Mouse (Mus musculus) kidney, postnatal 0 days (tissue): ENCODE results near the gene Olfr1062. TPM values are rescaled to one million over a fixed set of nuclear protein-coding genes. Genes with fewer than 3 reads are reported as not detected.
A peak's percentile ranks its signal among the peaks of the same experiment; 100 is the strongest.
"Not testable (repeated sequence)": the region's sequence is repeated elsewhere in the genome, so short reads cannot be mapped to it uniquely, and the experiment has no call there.

ENCODE experiments used
- ATAC-seq: fragments of 200-750 bp; cut with Nextera tagmentation; replicated peaks from 2 replicates; pipeline ENCODE4 v1.8.0; 2017; ENCODE audit warnings: low read depth, moderate number of reproducible peaks, moderate TSS enrichment, moderate library complexity; ENCODE audit not compliant: low FRiP score
- DNase-seq: peaks from one replicate; pipeline ENCODE4 v3.0.0-alpha.2; 2016; ENCODE audit warnings: low spot score
- H3K27ac ChIP-seq: fragments of 300-500 bp; sonication (generic); 2 replicates; pipeline ENCODE4 v1.5.1; 2014; ENCODE audit warnings: mild to moderate bottlenecking
- H3K27me3 ChIP-seq: fragments of 300-500 bp; sonication (generic); 2 replicates; pipeline ENCODE4 v1.6.1; 2014; ENCODE audit warnings: low read length, mixed read lengths; ENCODE audit not compliant: insufficient read depth
- H3K36me3 ChIP-seq: fragments of 300-500 bp; sonication (generic); 2 replicates; pipeline ENCODE4 v1.6.1; 2014; ENCODE audit warnings: low read length, mixed read lengths; ENCODE audit not compliant: insufficient read depth
- H3K4me1 ChIP-seq: fragments of 300-500 bp; sonication (generic); replicated peaks from 2 replicates; pipeline ENCODE4 v1.6.1; 2014; ENCODE audit warnings: antibody characterized with exemption, low read length, mixed read lengths; ENCODE audit not compliant: insufficient read depth
- H3K4me2 ChIP-seq: fragments of 300-500 bp; sonication (generic); 2 replicates; pipeline ENCODE4 v1.6.1; 2014; ENCODE audit warnings: mild to moderate bottlenecking, low read length, moderate library complexity, mixed read lengths
- H3K4me3 ChIP-seq: fragments of 300-500 bp; sonication (generic); replicated peaks from 2 replicates; pipeline ENCODE4 v1.5.1; 2014; ENCODE audit warnings: low read depth, low read length
- H3K9ac ChIP-seq: fragments of 300-500 bp; sonication (generic); 2 replicates; pipeline ENCODE4 v1.6.1; 2014; ENCODE audit warnings: low read depth, low read length
- H3K9me3 ChIP-seq: fragments of 300-500 bp; sonication (generic); replicated peaks from 2 replicates; pipeline ENCODE4 v1.6.1; 2016; ENCODE audit warnings: low read length, inconsistent platforms, mixed read lengths
- CTCF ChIP-seq: IDR thresholded peaks from 2 replicates; pipeline ENCODE4 v1.5.1; 2016; ENCODE audit warnings: antibody characterized with exemption, low read depth, mild to moderate bottlenecking, moderate library complexity
- WGBS: fragments of 180-500 bp; shearing (Covaris S2); extraction: QIAGEN DNeasy Blood & Tissue Kit; methylation state at CpG from one replicate; pipeline ENCODE4 v1.1.7; 2014; 5-methylcytosine and 5-hydroxymethylcytosine counted together
- polyA plus RNA-seq: library from polyadenylated mRNA; unstranded; fragments of >200 nt; fragmentation: Nextera tagmentation; extraction: Ambion mirVana; gene quantifications from 2 replicates; pipeline ENCODE4 v1.2.1, GENCODE M21; 2015

Olfr1062 gene
- not detected in 2 replicates for polyA plus RNA-seq

DNA sequence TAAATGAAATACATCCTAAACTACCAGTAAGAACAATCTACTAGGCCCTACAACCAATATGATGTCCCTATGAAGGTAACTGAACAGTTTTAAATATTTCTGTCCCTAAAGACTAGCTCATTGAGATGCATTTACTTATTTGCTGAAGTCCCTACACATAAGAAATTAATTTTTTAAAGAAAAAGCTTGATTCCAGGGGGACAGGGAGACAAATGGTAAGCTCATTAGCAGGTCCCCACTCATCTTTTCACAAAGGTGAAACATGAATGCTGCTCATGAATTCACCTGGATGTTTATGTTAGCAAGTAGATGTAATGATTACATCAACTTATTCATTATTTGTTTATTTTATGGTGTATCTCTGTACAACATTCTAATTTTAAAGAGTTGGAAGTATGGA is at the start of gene Olfr1062:
Olfr1062 (minus strand) TSS at position 101 of the 400 bp plus-strand sequence.
- not testable (repeated sequence) for H3K27me3 ChIP-seq, H3K4me3 ChIP-seq, H3K9me3 ChIP-seq, DNase-seq, H3K4me2 ChIP-seq, H3K36me3 ChIP-seq, H3K27ac ChIP-seq, H3K4me1 ChIP-seq, H3K9ac ChIP-seq, ATAC-seq

- H3K9ac ChIP-seq = no peak overlapping the region
- no peak overlapping the region for H3K27ac ChIP-seq
- no peak overlapping the region for H3K4me2 ChIP-seq
- ATAC-seq (no peak; the same call in 1 of the 2 replicates), DNase-seq (peak; percentile 48)
- no peaks in the 10 kb centered on the region for H3K4me1 ChIP-seq
- H3K36me3 ChIP-seq = no peaks in the 10 kb centered on the region
- H3K9me3 ChIP-seq = no peaks in the 10 kb centered on the region
- 36% methylated on average over 10 of the region's 10 CpGs for WGBS
- H3K4me3 ChIP-seq = no peak overlapping the region
- no peaks in the 10 kb centered on the region for H3K27me3 ChIP-seq
- peak; percentile 83 for TF ChIP-seq CTCF
These were observed 38.0 kb upstream of the Olfr1062 start for GRCm38 (mm10) chr2:86464442-86465109.

- no peak overlapping the region for H3K4me3 ChIP-seq
- no peak overlapping the region for H3K27ac ChIP-seq
- H3K9me3 ChIP-seq = no peaks in the 10 kb centered on the region
- H3K4me1 ChIP-seq = no peaks in the 10 kb centered on the region
- WGBS = 91% methylated on average over 1 of the region's 1 CpGs
- H3K4me2 ChIP-seq = no peak overlapping the region
- DNase-seq = no peak
- H3K36me3 ChIP-seq = no peaks in the 10 kb centered on the region
- H3K27me3 ChIP-seq = no peaks in the 10 kb centered on the region
- no peak overlapping the region for H3K9ac ChIP-seq
- TF ChIP-seq CTCF = no peak
- no peak for ATAC-seq
These were observed 33.9 kb upstream of the Olfr1062 start for GRCm38 (mm10) chr2:86460434-86460833.

- ATAC-seq = no peak
- Histone ChIP-seq H3K27ac (no peak within 1 kb of the TSS), H3K9ac (no peak within 1 kb of the TSS), H3K9me3 (no peaks in the 10 kb centered on the region), H3K4me2 (no peak within 1 kb of the TSS), H3K4me3 (no peak within 1 kb of the TSS), H3K36me3 (no peaks in the 10 kb centered on the region), H3K4me1 (no peaks in the 10 kb centered on the region), H3K27me3 (no peaks in the 10 kb centered on the region)
- WGBS = 80% methylated on average over 1 of the region's 1 CpGs
- DNase-seq = no peak
- TF ChIP-seq CTCF = no peak
These were observed 29.6 kb upstream of the Olfr1062 start, which contains the start of gene Olfr1066 for GRCm38 (mm10) chr2:86456169-86456568. TSS of gene Olfr1066 (minus strand) at chr2:86456269.

DNA sequence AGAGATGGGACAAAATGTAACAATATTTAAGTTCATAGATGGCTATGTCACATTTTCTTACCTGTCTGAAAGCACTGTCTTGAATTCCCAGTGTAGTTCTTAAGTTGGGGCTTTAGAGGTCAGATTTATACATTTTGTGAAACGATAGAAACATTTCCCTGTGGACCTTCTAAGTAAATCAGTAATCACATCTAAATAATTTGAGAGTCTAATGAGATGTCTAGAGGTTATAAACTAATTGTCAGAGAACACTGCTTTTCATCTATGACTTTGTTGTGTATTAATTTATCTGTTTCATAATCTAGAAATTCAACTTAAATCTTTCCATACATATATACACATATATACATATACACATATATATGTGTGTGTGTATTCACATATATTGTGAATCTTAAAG is 23.9 kb upstream of the Olfr1062 start, which contains the start of gene Olfr1065:
Olfr1065 (minus strand) TSS at position 101 of the 400 bp plus-strand sequence.
- not testable (repeated sequence) for H3K9ac ChIP-seq, H3K27me3 ChIP-seq, H3K36me3 ChIP-seq, H3K4me1 ChIP-seq, ATAC-seq, H3K4me2 ChIP-seq, H3K4me3 ChIP-seq, DNase-seq, H3K9me3 ChIP-seq, H3K27ac ChIP-seq
- WGBS = no CpG with 5 or more reads among the region's 1 CpGs

GRCm38 (mm10) chr2:86442101-86442500 is 15.6 kb upstream of the Olfr1062 start:
- WGBS = 68% methylated on average over 1 of the region's 1 CpGs

GRCm38 (mm10) chr2:86428511-86428910 is 2.0 kb upstream of the Olfr1062 start:
- H3K4me3 ChIP-seq, H3K27ac ChIP-seq, DNase-seq: not testable (repeated sequence)

More at GRCm38 (mm10) chr2:86442101-86442500, 15.6 kb upstream of the Olfr1062 start:
- not testable (repeated sequence) for DNase-seq, H3K4me3 ChIP-seq, H3K36me3 ChIP-seq, H3K27me3 ChIP-seq, H3K4me1 ChIP-seq, ATAC-seq, H3K9me3 ChIP-seq, H3K4me2 ChIP-seq, H3K9ac ChIP-seq, H3K27ac ChIP-seq

More at GRCm38 (mm10) chr2:86428511-86428910, 2.0 kb upstream of the Olfr1062 start:
- 89% methylated on average over 8 of the region's 8 CpGs for WGBS
- H3K4me1 ChIP-seq, H3K36me3 ChIP-seq, H3K9ac ChIP-seq, H3K27me3 ChIP-seq, H3K9me3 ChIP-seq, H3K4me2 ChIP-seq, ATAC-seq: not testable (repeated sequence)
